Mouse (Mus musculus) cerebellum, postnatal 4 days (tissue): ENCODE measurements at regions not wholly inside any gene's neighbourhood (a gene's known extent, or its start where the extent isn't known, plus 50 kb on each side); places are given as distances from the start of the nearest gene placed in this dataset.

ENCODE experiments used
- DNase-seq, 2 experiments: peaks; one replicate each; pipeline ENCODE4 v3.0.0; 2022; ENCODE audit warnings: low spot score in 2 of 2, mixed read lengths in 1 of 2

GRCm38 (mm10) chr2:149467801-149468200 lies 62.9 kb downstream of the Cst10 start:
- DNase-seq: no peak

GRCm38 (mm10) chr2:149472411-149472810 lies 67.6 kb downstream of the Cst10 start:
- no peak for DNase-seq

- peak in 1 of 2 experiments; percentile 3 for DNase-seq
Observed at GRCm38 (mm10) chr2:149493280-149493988, 88.6 kb downstream of the Cst10 start.

DNA sequence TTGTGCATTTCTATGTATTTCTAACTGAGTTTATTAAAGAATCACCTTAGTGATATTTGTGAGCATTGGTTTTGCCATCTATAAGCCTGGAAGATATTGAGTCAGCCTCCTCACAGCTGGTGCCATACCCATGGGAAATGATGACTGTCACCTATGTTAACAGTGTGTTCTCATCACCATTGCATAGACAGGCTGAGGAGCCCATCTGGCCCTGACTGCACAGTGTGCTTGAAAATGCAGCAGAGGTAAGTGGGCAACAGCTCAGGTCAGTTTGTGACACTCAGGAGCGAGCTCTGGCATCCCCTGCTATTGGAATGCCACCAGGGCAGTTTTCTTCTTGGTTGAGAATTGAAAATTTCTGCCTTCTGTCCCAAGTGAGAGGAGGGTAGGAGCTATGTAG lies 108.0 kb downstream of the Cst10 start:
- DNase-seq: no peak

- no peak for DNase-seq
Observed at GRCm38 (mm10) chr2:149524424-149524823, 119.6 kb downstream of the Cst10 start.

- no peak for DNase-seq
Observed at GRCm38 (mm10) chr2:149542837-149543236, 138.0 kb downstream of the Cst10 start.

GRCm38 (mm10) chr2:149545708-149546107 lies 140.9 kb downstream of the Cst10 start:
- DNase-seq: no peak

- no peak for DNase-seq
Observed at GRCm38 (mm10) chr2:149546639-149547200, 141.9 kb downstream of the Cst10 start.

- DNase-seq: no peak
Observed at GRCm38 (mm10) chr2:149555209-149555608, 150.4 kb downstream of the Cst10 start.

DNA sequence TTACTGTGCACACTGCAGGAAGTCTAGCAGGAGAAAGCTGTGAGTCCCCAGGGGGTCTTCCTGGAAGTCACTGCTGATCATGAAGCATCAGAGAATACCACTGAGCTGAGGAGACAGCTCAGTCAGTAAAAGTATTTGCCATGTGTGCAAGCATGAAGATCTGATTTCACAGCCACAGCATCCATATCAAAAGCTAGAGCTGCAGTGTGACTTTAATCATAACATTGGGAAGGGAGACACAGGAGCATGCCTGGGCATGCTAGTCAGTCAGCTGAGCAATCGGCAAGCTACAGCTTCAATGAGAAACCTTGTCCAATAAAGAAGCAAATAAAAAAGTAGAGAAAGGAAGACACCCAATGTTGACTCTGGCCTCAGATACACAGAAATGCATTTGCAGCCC lies 168.9 kb downstream of the Cst10 start:
- no peak for DNase-seq

DNA sequence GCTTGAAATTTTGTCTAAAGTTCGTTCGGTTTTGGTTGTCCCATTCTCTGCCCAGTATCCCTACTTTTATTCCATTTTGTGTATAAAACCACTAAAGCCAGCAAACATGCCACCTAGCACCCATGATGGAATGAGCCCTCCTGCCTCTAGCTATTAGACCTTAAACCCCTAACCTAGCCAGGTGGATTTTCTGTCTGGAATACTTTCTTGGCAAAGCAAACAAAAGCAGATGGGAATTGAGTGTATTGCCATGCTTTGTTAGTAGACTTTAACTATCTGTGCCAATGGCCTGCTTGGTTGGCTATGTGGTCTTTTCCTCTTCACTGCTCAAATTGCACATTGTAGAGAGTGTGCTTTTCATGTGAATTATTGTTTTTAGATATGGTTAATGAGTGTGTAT lies 197.7 kb downstream of the Cst10 start:
- no peak for DNase-seq

DNA sequence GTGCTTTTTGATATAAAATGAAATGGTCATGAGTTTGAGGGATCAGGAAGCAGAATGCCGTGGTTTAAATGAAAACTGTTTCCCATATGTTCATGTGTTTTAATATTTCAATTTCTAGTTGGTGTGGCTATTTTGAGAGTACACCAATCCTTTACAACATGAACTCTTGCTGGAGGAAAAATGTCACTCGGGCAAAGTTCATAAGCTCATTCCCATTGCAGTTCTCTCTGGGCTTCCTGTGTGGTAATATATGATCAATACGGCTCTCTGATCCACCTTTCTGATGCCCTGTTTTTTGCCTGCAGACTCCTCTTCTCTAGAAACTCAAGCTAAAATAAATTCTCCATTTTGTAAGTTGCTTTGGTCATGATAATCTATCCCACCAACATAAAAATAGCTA lies 208.5 kb downstream of the Cst10 start:
- no peak for DNase-seq

DNA sequence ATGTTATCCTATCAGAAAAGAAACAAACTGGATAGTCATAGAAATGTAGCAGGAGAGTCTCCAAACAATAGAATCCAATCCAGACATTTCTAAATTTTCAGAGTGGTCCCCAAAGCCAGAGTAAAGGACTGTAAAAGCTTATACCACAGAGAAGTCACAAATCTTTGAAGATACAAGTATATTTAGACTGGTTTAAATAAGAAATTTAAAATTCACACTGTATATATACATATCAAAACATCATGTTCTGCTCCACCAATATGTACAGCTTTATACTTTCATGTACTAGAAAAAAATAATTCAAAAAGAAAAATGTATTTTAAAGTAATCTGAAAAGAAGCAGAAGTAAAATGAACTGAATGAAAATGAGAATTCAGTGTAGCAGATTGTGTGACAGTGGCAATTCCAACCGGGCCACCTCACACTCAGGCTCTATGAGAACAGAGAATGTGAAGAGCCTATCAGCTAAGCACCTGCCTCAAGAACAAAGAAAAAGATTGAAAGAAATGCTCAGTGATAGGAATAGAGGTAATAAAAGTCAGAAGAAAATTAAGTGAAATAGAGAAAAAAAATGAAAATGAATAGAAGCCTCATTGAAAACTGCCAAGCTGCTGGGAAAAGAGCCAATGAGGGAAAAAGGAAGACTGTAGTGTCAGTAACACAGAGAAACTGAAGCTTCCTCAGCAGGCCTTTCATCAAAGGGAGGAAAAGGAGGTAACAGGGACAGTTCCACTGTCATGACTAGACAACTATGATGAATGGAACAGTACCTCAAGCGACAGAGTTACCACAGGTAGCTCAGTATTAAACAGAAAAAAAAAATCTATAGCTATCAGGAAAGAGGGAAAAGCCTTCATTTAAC lies 209.5 kb downstream of the Cst10 start:
- no peak for DNase-seq

DNA sequence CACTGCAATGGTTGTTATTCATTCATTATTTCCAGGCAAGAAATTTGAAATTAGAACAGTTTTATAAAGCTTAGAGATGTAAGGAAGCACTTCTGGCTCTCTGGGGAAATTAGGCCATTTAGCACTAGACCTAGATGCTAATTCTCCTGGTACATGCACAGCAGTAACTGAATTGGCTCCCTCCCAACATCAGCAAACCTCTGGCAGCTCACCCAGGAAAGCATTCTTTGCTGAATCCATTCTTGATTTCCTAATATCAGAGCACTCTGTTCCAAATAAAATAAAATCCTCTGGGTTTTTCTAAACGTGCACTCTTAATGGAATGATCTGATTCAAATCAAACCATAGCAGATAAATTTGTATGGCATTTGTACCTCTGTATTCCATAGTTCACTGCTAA lies 203.4 kb upstream of the Syndig1 start:
- no peak for DNase-seq

DNA sequence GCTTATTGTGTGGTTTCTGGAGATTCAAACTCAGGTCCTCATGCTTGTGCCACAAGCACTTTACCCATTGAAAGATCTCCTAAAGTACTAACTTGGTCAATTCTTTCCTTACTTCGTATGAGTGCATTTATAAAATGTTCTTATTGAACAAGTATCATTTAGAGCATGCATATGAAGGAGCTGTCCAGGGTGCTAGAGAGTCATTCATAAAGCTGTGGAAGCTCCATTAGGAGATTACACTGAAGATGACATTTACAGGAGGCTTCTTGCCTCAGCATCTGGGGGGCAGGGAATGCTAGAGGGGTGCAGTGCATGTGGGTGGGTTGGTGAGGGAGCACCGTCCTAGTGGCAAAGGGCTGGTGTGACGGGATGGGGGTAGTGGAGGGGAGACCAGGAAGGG lies 187.8 kb upstream of the Syndig1 start:
- DNase-seq: no peak

GRCm38 (mm10) chr2:149651829-149652228 lies 177.2 kb upstream of the Syndig1 start:
- DNase-seq: no peak

DNA sequence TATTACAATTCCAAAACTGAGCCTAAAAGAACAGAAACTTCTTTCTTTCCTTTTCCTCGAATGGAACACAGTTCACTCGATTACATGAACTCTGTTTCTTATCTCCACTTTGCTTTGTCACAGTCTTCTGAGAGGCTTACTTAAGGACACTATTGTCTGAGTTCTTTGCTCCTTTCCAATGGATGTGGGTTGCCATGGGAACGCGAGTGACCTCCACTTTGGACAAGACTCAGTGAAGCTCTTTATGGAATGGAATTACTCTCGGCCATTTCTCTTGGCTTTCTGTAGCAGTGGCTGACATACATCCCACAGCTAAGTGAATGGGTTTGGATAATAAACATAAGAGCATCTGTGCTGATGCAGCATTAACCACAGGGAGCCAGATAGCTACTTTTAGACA lies 167.9 kb upstream of the Syndig1 start:
- DNase-seq: no peak

- no peak for DNase-seq
Observed at GRCm38 (mm10) chr2:149664377-149664776, 164.6 kb upstream of the Syndig1 start.

DNA sequence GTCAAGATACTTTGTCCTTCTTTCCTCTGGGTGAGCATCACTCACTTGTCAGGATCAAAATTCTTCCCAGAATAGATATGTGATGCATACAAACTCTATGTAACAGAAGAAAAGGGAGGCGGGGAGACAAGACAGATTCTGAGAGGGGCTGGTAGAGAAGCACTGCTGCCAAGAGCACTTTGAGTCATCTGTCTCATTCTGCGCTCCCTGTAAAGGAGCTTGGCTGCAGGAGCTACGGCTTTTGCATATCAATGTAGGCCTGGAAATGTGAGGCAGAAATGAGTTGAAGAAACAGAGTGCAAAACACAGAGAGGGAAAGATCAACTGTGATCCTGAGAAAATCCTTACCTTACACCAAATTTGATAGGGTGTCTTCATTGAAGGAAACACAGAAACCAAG lies 162.6 kb upstream of the Syndig1 start:
- DNase-seq: no peak

GRCm38 (mm10) chr2:149671870-149672269 lies 157.1 kb upstream of the Syndig1 start:
- DNase-seq: no peak

- no peak for DNase-seq
Observed at GRCm38 (mm10) chr2:149679822-149680459, 149.1 kb upstream of the Syndig1 start.

- no peak for DNase-seq
Observed at GRCm38 (mm10) chr2:149722342-149722741, 106.7 kb upstream of the Syndig1 start.
